Mouse (Mus musculus) mature B cell (primary cell): ENCODE data around the gene Snf8.

Source experiments
- in situ Hi-C: fragments of 300-500 bp; cut with MboI; formaldehyde crosslinking; loops from 2 replicates; pipeline ENCODE4 v1.14.3; 2019

Gene Snf8

GRCm38 (mm10) chr11:96028130-96028529 lies 6.6 kb upstream of the Snf8 start:
- in situ Hi-C loops, result no loop called here

- in situ Hi-C loops, result no loop called here
Observed at GRCm38 (mm10) chr11:96030571-96030970, 4.1 kb upstream of the Snf8 start.

- in situ Hi-C loops, result no loop called here
Observed at GRCm38 (mm10) chr11:96031701-96032100, 3.0 kb upstream of the Snf8 start.

GRCm38 (mm10) chr11:96033264-96033663 lies 1.4 kb upstream of the Snf8 start:
- in situ Hi-C loops, result no loop called here

GRCm38 (mm10) chr11:96034116-96034515 lies 569 bp upstream of the Snf8 start:
- in situ Hi-C loops, result no loop called here

- in situ Hi-C loops, result no loop called here
Observed at GRCm38 (mm10) chr11:96035133-96035532, 448 bp downstream of the Snf8 start.

- in situ Hi-C loops, result no loop called here
Observed at GRCm38 (mm10) chr11:96037499-96037898, 2.8 kb downstream of the Snf8 start.

GRCm38 (mm10) chr11:96038560-96038959 lies 3.9 kb downstream of the Snf8 start:
- in situ Hi-C loops, result no loop called here

GRCm38 (mm10) chr11:96044803-96045567 lies 10.3 kb downstream of the Snf8 start:
- in situ Hi-C loops, result no loop called here

- in situ Hi-C loops, result no loop called here
Observed at GRCm38 (mm10) chr11:96046028-96046427, 11.3 kb downstream of the Snf8 start.

GRCm38 (mm10) chr11:96046793-96047192 lies 12.1 kb downstream of the Snf8 start:
- in situ Hi-C loops, result no loop called here

- in situ Hi-C loops, result no loop called here
Observed at GRCm38 (mm10) chr11:96047469-96048373, 13.0 kb downstream of the Snf8 start.

- in situ Hi-C loops, result no loop called here
Observed at GRCm38 (mm10) chr11:96049939-96050338, 15.3 kb downstream of the Snf8 start.

GRCm38 (mm10) chr11:96050854-96051253 lies 16.2 kb downstream of the Snf8 start:
- in situ Hi-C loops, result no loop called here

GRCm38 (mm10) chr11:96058309-96058708 lies 23.6 kb downstream of the Snf8 start:
- in situ Hi-C loops, result no loop called here

GRCm38 (mm10) chr11:96064521-96065214 lies 30.0 kb downstream of the Snf8 start:
- in situ Hi-C loops, result no loop called here

- in situ Hi-C loops, result no loop called here
Observed at GRCm38 (mm10) chr11:96065215-96065911, 30.7 kb downstream of the Snf8 start, which contains the start of gene Ube2z. Ube2z (minus strand) TSS chr11:96065388.

GRCm38 (mm10) chr11:96068231-96068630 lies 33.5 kb downstream of the Snf8 start:
- in situ Hi-C loops, result no loop called here

- in situ Hi-C loops, result no loop called here
Observed at GRCm38 (mm10) chr11:96070353-96070752, 35.7 kb downstream of the Snf8 start.

GRCm38 (mm10) chr11:96071013-96071412 lies 36.3 kb downstream of the Snf8 start:
- in situ Hi-C loops, result no loop called here

GRCm38 (mm10) chr11:96073295-96073993 lies 38.8 kb downstream of the Snf8 start:
- in situ Hi-C loops, result no loop called here
